Mouse (Mus musculus): ENCODE results near the gene Ube2l3. TPM values are rescaled to one million over a fixed set of nuclear protein-coding genes. Genes with fewer than 3 reads are reported as not detected.
A peak's percentile ranks its signal among the peaks of the same experiment; 100 is the strongest.

The Ube2l3 gene
- polyA plus RNA-seq, 1 experiment = 11.7 TPM

- TF ChIP-seq TAL1 (IDR thresholded peaks at IDR 0.05; ENCODE audit: low read length) = no peak
- TF ChIP-seq GATA1 (IDR thresholded peaks at IDR 0.05; ENCODE audit: low read length) = no peak
- Histone ChIP-seq H3K27me3 (ENCODE audit: control insufficient read depth) (peaks cover 8% of the 10 kb centered on the region), H3K36me3 (ENCODE audit: control insufficient read depth) (no peaks in the 10 kb centered on the region), H3K4me3 (replicated peaks) (no peak within 1 kb of the TSS), H3K4me1 (ENCODE audit: control insufficient read depth) (peaks cover 26% of the 10 kb centered on the region), H3K9me3 (ENCODE audit: control insufficient read depth, low read length) (no peaks in the 10 kb centered on the region)
These were observed 58.1 kb downstream of the Ube2l3 start, which contains the start of gene Ydjc for GRCm38 (mm10) chr16:17144339-17144738. Ydjc (plus strand) TSS chr16:17144621.

GRCm38 (mm10) chr16:17137355-17137754, 65.1 kb downstream of the Ube2l3 start:
- TF ChIP-seq GATA1 (IDR thresholded peaks at IDR 0.05; ENCODE audit: low read length) (no peak), TAL1 (IDR thresholded peaks at IDR 0.05; ENCODE audit: low read length) (no peak)
- Histone ChIP-seq H3K27me3 (ENCODE audit: control insufficient read depth) (peaks cover 6% of the 10 kb centered on the region), H3K36me3 (ENCODE audit: control insufficient read depth) (no peaks in the 10 kb centered on the region), H3K9me3 (ENCODE audit: control insufficient read depth, low read length) (no peaks in the 10 kb centered on the region), H3K4me1 (ENCODE audit: control insufficient read depth) (peaks cover 13% of the 10 kb centered on the region), H3K4me3 (replicated peaks) (no peak overlapping the region)

GRCm38 (mm10) chr16:17132906-17133200, 69.6 kb downstream of the Ube2l3 start:
- Histone ChIP-seq H3K4me3 (replicated peaks) (peak overlapping the region; percentile 79), H3K27me3 (ENCODE audit: control insufficient read depth) (peaks cover 6% of the 10 kb centered on the region), H3K36me3 (ENCODE audit: control insufficient read depth) (peaks cover 8% of the 10 kb centered on the region), H3K4me1 (ENCODE audit: control insufficient read depth) (peaks cover 29% of the 10 kb centered on the region), H3K9me3 (ENCODE audit: control insufficient read depth, low read length) (no peaks in the 10 kb centered on the region)
- TF ChIP-seq TAL1 (IDR thresholded peaks at IDR 0.05; ENCODE audit: low read length) (no peak), GATA1 (IDR thresholded peaks at IDR 0.05; ENCODE audit: low read length) (no peak)

- TF ChIP-seq TAL1 (IDR thresholded peaks at IDR 0.05; ENCODE audit: low read length) = no peak
- TF ChIP-seq GATA1 (IDR thresholded peaks at IDR 0.05; ENCODE audit: low read length) = no peak
- peaks cover 29% of the 10 kb centered on the region for H3K4me1 ChIP-seq (ENCODE audit: control insufficient read depth)
- peaks cover 6% of the 10 kb centered on the region for H3K27me3 ChIP-seq (ENCODE audit: control insufficient read depth)
- peaks cover 8% of the 10 kb centered on the region for H3K36me3 ChIP-seq (ENCODE audit: control insufficient read depth)
- H3K4me3 ChIP-seq (replicated peaks) = peak within 1 kb of the TSS; percentile 79
- no peaks in the 10 kb centered on the region for H3K9me3 ChIP-seq (ENCODE audit: control insufficient read depth, low read length)
These were observed 70.2 kb downstream of the Ube2l3 start, which contains the start of gene Sdf2l1 for GRCm38 (mm10) chr16:17132089-17132905. Sdf2l1 (minus strand) TSS chr16:17132383.

GRCm38 (mm10) chr16:17131191-17132088, 71.0 kb downstream of the Ube2l3 start:
- H3K4me3 ChIP-seq (replicated peaks) = peak overlapping the region; percentile 79
- no peak for TF ChIP-seq TAL1 (IDR thresholded peaks at IDR 0.05; ENCODE audit: low read length)
- no peak for TF ChIP-seq GATA1 (IDR thresholded peaks at IDR 0.05; ENCODE audit: low read length)
- no peaks in the 10 kb centered on the region for H3K9me3 ChIP-seq (ENCODE audit: control insufficient read depth, low read length)
- H3K36me3 ChIP-seq (ENCODE audit: control insufficient read depth) = peaks cover 8% of the 10 kb centered on the region
- H3K27me3 ChIP-seq (ENCODE audit: control insufficient read depth) = peaks cover 6% of the 10 kb centered on the region
- H3K4me1 ChIP-seq (ENCODE audit: control insufficient read depth) = peaks cover 29% of the 10 kb centered on the region

- Histone ChIP-seq H3K9me3 (ENCODE audit: control insufficient read depth, low read length) (no peaks in the 10 kb centered on the region), H3K36me3 (ENCODE audit: control insufficient read depth) (peaks cover 18% of the 10 kb centered on the region), H3K4me3 (replicated peaks) (no peak overlapping the region), H3K27me3 (ENCODE audit: control insufficient read depth) (no peaks in the 10 kb centered on the region), H3K4me1 (ENCODE audit: control insufficient read depth) (peaks cover 48% of the 10 kb centered on the region)
- no peak for TF ChIP-seq GATA1 (IDR thresholded peaks at IDR 0.05; ENCODE audit: low read length)
- no peak for TF ChIP-seq TAL1 (IDR thresholded peaks at IDR 0.05; ENCODE audit: low read length)
These were observed 75.2 kb downstream of the Ube2l3 start for GRCm38 (mm10) chr16:17127292-17127691.

GRCm38 (mm10) chr16:17124871-17125520, 77.5 kb downstream of the Ube2l3 start, which contains the start of gene 2610318N02Rik:
2610318N02Rik (minus strand) TSS chr16:17125167.
- H3K9me3 ChIP-seq (ENCODE audit: control insufficient read depth, low read length) = no peaks in the 10 kb centered on the region
- H3K27me3 ChIP-seq (ENCODE audit: control insufficient read depth) = no peaks in the 10 kb centered on the region
- TF ChIP-seq GATA1 (IDR thresholded peaks at IDR 0.05; ENCODE audit: low read length) = no peak
- no peak for TF ChIP-seq TAL1 (IDR thresholded peaks at IDR 0.05; ENCODE audit: low read length)
- peak within 1 kb of the TSS; percentile 72 for H3K4me3 ChIP-seq (replicated peaks)
- H3K36me3 ChIP-seq (ENCODE audit: control insufficient read depth) = peaks cover 32% of the 10 kb centered on the region
- H3K4me1 ChIP-seq (ENCODE audit: control insufficient read depth) = peaks cover 30% of the 10 kb centered on the region

- Histone ChIP-seq H3K4me1 (ENCODE audit: control insufficient read depth) (peaks cover 28% of the 10 kb centered on the region), H3K27me3 (ENCODE audit: control insufficient read depth) (no peaks in the 10 kb centered on the region), H3K36me3 (ENCODE audit: control insufficient read depth) (peaks cover 33% of the 10 kb centered on the region), H3K9me3 (ENCODE audit: control insufficient read depth, low read length) (no peaks in the 10 kb centered on the region), H3K4me3 (replicated peaks) (peak overlapping the region; percentile 72)
- TF ChIP-seq TAL1 (IDR thresholded peaks at IDR 0.05; ENCODE audit: low read length) (no peak), GATA1 (IDR thresholded peaks at IDR 0.05; ENCODE audit: low read length) (no peak)
These were observed 78.2 kb downstream of the Ube2l3 start for GRCm38 (mm10) chr16:17124119-17124870.
